ENCODE assay signal across 9 mouse cellular contexts in the genomic region with DNA sequence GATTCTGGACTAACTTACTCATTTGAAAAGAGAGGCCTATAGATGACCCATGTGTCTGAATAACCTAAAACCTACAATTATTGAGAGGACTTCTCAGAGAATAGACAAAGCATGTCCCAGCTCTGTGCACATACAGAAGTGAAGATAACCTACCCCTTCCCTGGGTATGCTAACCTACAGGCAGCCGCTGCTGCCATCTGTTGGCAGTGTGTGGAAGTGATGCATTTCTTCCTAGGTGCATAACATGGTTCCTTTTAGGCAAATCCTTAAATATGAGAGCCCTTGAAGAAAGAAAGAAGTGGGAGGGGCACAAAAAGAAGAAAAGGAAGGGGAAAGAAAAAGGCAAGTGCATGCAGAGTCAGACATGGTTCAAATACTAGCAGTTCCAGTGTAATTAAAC. TPM values are rescaled to one million over a fixed set of nuclear protein-coding genes. Genes with fewer than 3 reads are reported as not detected.
DNase-seq lines count a peak whose midpoint lies in the region; ATAC-seq and TF ChIP-seq lines count a peak whose summit lies in the region.
"Had no signal": no experiment of that assay in that cellular context is flagged by ENCODE, and none has a peak within 500 bp of the region (broad histone marks: within the 10 kb centered on the region; RNA-seq: fewer than 3 reads in every experiment).

No protein-coding gene starts in this region.

- no peak for TF ChIP-seq POLR2A in embryonic fibroblast, embryonic 13.5 days (IDR thresholded peaks at IDR 0.05; ENCODE audit: low read depth, low read length)

- H3K4me2 ChIP-seq in forebrain, embryonic 12.5 days, result no peak overlapping the region
- no peak overlapping the region for H3K4me2 ChIP-seq in liver, embryonic 13.5 days

- H3K4me1 ChIP-seq in forebrain, embryonic 10.5 days, result no peaks in the 10 kb centered on the region
- H3K4me1 ChIP-seq in forebrain, embryonic 12.5 days, result no peaks in the 10 kb centered on the region
- no peaks in the 10 kb centered on the region for H3K4me1 ChIP-seq in embryonic fibroblast, embryonic 13.5 days (ENCODE audit: control insufficient read depth, insufficient read depth, low read length)
- peaks cover 14% of the 10 kb centered on the region for H3K4me1 ChIP-seq in liver, embryonic 13.5 days (replicated peaks)

- peak; percentile 76; the same call in 1 of the 2 replicates for TF ChIP-seq CTCF in embryonic fibroblast, embryonic 13.5 days (IDR thresholded peaks at IDR 0.05; ENCODE audit: borderline replicate concordance, insufficient read depth, low read length)

- no peak for ATAC-seq in forebrain, embryonic 12.5 days (ENCODE audit: low FRiP score)
- ATAC-seq in liver, embryonic 13.5 days (ENCODE audit: low read depth), result no peak

- peak; percentile 30 for DNase-seq in forebrain, embryonic 10.5 days (ENCODE audit: extremely low spot score, low spot score)
- DNase-seq in 416B (ENCODE audit: low read depth), result peak; percentile 63
- peak; percentile 61 for DNase-seq in adrenal gland, postnatal 14 days
- peak; percentile 27 to 64 for DNase-seq in kidney, adult 8-10 months
- DNase-seq in liver, embryonic 13.5 days, result peak; percentile 20
- peak; percentile 69 for DNase-seq in right cerebral cortex, postnatal 14 days

- H3K9ac ChIP-seq in forebrain, embryonic 12.5 days, result no peak overlapping the region
- no peak overlapping the region for H3K9ac ChIP-seq in liver, embryonic 13.5 days

- H3K27ac ChIP-seq in forebrain, embryonic 10.5 days, result no peak overlapping the region
- no peak overlapping the region for H3K27ac ChIP-seq in forebrain, embryonic 12.5 days
- no peak overlapping the region for H3K27ac ChIP-seq in embryonic fibroblast, embryonic 13.5 days (ENCODE audit: insufficient read depth, low read length)
- H3K27ac ChIP-seq in liver, embryonic 13.5 days, result no peak overlapping the region

- H3K27me3 ChIP-seq in forebrain, embryonic 10.5 days (ENCODE audit: poor library complexity, severe bottlenecking), result no peaks in the 10 kb centered on the region
- no peaks in the 10 kb centered on the region for H3K27me3 ChIP-seq in forebrain, embryonic 12.5 days
- H3K27me3 ChIP-seq in liver, embryonic 13.5 days, result 0 out of 2 replicates have a peak, but pooled peaks cover 3% of the 10 kb centered on the region

- no peaks in the 10 kb centered on the region for H3K9me3 ChIP-seq in forebrain, embryonic 10.5 days
- H3K9me3 ChIP-seq in forebrain, embryonic 12.5 days, result no peaks in the 10 kb centered on the region
- no peaks in the 10 kb centered on the region for H3K9me3 ChIP-seq in liver, embryonic 13.5 days (replicated peaks)

- H3K36me3 ChIP-seq in forebrain, embryonic 10.5 days (replicated peaks), result no peaks in the 10 kb centered on the region
- H3K36me3 ChIP-seq in forebrain, embryonic 12.5 days (replicated peaks), result no peaks in the 10 kb centered on the region
- H3K36me3 ChIP-seq in liver, embryonic 13.5 days, result no peaks in the 10 kb centered on the region

- 10% methylated on average over 1 of the region's 1 CpGs for WGBS in forebrain, embryonic 10.5 days
- 5% methylated on average over 1 of the region's 1 CpGs for WGBS in forebrain, embryonic 12.5 days
- WGBS in liver, embryonic 13.5 days (ENCODE audit: insufficient replicate concordance), result 3% methylated on average over 1 of the region's 1 CpGs

- H3K4me3 ChIP-seq in forebrain, embryonic 10.5 days, result no peak overlapping the region
- no peak overlapping the region for H3K4me3 ChIP-seq in forebrain, embryonic 12.5 days (replicated peaks)
- no peak overlapping the region for H3K4me3 ChIP-seq in embryonic fibroblast, embryonic 13.5 days (ENCODE audit: insufficient read depth, low read length)
- H3K4me3 ChIP-seq in liver, embryonic 13.5 days (replicated peaks), result no peak overlapping the region

RNA-seq across cellular contexts. Expression of a gene that starts 38.8 kb away (rescaled TPM):
- not detected in 2 replicates for polyA plus RNA-seq in forebrain, embryonic 10.5 days (2016; fragmentation: Nextera tagmentation; extraction: Ambion mirVana)
- not detected in 2 replicates for polyA plus RNA-seq in forebrain, embryonic 12.5 days (2016; fragmentation: Nextera tagmentation; extraction: Ambion mirVana)
- total RNA-seq in adrenal gland, postnatal 14 days (2021), result not detected in 2 replicates
- not detected in 2 replicates for polyA plus RNA-seq in embryonic fibroblast, embryonic 13.5 days (2011; ENCODE audit: insufficient read length, low read depth, missing spikeins)
- not detected in 2 replicates for polyA plus RNA-seq in liver, embryonic 13.5 days (2015; fragmentation: Nextera tagmentation; extraction: Ambion mirVana)
- polyA plus RNA-seq: lung, embryonic 16.5 days had no signal

RNA-seq across cellular contexts. Expression of a gene that starts 41.1 kb away (rescaled TPM):
- polyA plus RNA-seq in forebrain, embryonic 10.5 days (2016; fragmentation: Nextera tagmentation; extraction: Ambion mirVana), result 9.8 and 10.2 TPM in 2 replicates
- polyA plus RNA-seq in forebrain, embryonic 12.5 days (2016; fragmentation: Nextera tagmentation; extraction: Ambion mirVana), result 7.1 and 8.0 TPM in 2 replicates
- total RNA-seq in adrenal gland, postnatal 14 days (2021), result 3.4 and 4.0 TPM in 2 replicates
- 4.9 and 6.2 TPM in 2 replicates for polyA plus RNA-seq in embryonic fibroblast, embryonic 13.5 days (2011; ENCODE audit: insufficient read length, low read depth, missing spikeins)
- polyA plus RNA-seq in liver, embryonic 13.5 days (2015; fragmentation: Nextera tagmentation; extraction: Ambion mirVana), result 4.0 and 5.1 TPM in 2 replicates

RNA-seq across cellular contexts. Expression of a gene that starts 41.3 kb away (rescaled TPM):
- 2.4 and 2.7 TPM in 2 replicates for polyA plus RNA-seq in forebrain, embryonic 10.5 days (2016; fragmentation: Nextera tagmentation; extraction: Ambion mirVana)
- polyA plus RNA-seq in forebrain, embryonic 12.5 days (2016; fragmentation: Nextera tagmentation; extraction: Ambion mirVana), result 2.1 and 2.9 TPM in 2 replicates
- total RNA-seq in adrenal gland, postnatal 14 days (2021), result 2.9 and 3.0 TPM in 2 replicates
- 7.4 and 8.0 TPM in 2 replicates for polyA plus RNA-seq in embryonic fibroblast, embryonic 13.5 days (2011; ENCODE audit: insufficient read length, low read depth, missing spikeins)
- polyA plus RNA-seq in liver, embryonic 13.5 days (2015; fragmentation: Nextera tagmentation; extraction: Ambion mirVana), result 2.1 and 3.0 TPM in 2 replicates
